Mouse (Mus musculus) A20 (cell line): ENCODE measurements at regions not wholly inside any gene's neighbourhood (a gene's known extent, or its start where the extent isn't known, plus 50 kb on each side); places are given as distances from the start of the nearest gene placed in this dataset.
A peak's percentile ranks its signal among the peaks of the same experiment; 100 is the strongest.

Source experiments
- DNase-seq: peaks from one replicate; pipeline ENCODE4 v3.0.0-alpha.2; 2011; ENCODE audit warnings: low read depth, low spot score

- DNase-seq, result no peak
These were observed 75.3 kb upstream of the Map2 start for GRCm38 (mm10) chr1:66099562-66100444.

GRCm38 (mm10) chr1:66101419-66101818 is 73.7 kb upstream of the Map2 start:
- no peak for DNase-seq

- DNase-seq, result peak; percentile 21
These were observed 70.6 kb upstream of the Map2 start for GRCm38 (mm10) chr1:66104493-66104892.

GRCm38 (mm10) chr1:66105206-66105605 is 69.9 kb upstream of the Map2 start:
- no peak for DNase-seq

GRCm38 (mm10) chr1:66108051-66108450 is 67.0 kb upstream of the Map2 start:
- DNase-seq, result no peak

GRCm38 (mm10) chr1:66113916-66114315 is 61.2 kb upstream of the Map2 start:
- DNase-seq, result no peak

- DNase-seq, result no peak
These were observed 59.7 kb upstream of the Map2 start for GRCm38 (mm10) chr1:66115330-66115729.
